Mouse (Mus musculus): Measurements from ENCODE around the gene Evx1.
"Not testable (repeated sequence)": the region's sequence is repeated elsewhere in the genome, so short reads cannot be mapped to it uniquely, and the experiment has no call there.

DNA sequence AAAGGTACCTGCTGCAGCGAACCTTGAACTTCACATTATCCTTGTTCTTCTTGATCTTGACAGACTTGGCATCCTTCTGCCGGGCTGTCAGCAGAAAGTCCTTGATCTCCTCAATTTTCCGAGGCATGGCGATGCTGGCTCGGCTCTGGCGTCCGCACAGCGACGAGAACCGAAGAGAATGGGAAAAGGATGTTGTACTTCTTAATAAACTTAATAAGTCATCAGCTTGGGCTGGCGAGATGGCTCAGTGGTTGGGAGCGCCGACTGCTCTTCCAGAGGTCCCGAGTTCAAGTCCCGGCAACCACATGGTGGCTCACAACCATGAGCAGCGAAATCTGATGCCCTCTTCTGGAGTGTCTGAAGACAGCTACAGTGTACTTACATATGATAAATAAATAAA, 33.5 kb downstream of the Evx1 start:
- TF ChIP-seq POLR2A (IDR thresholded peaks at IDR 0.05; ENCODE audit: insufficient read depth, low read depth, low read length); CTCF (IDR thresholded peaks at IDR 0.05): not testable (repeated sequence)

All from heart, adult 2 months (tissue).